Mouse (Mus musculus): Measurements from ENCODE around the gene Rnf126. TPM values are rescaled to one million over a fixed set of nuclear protein-coding genes. Genes with fewer than 3 reads are reported as not detected.

Gene Rnf126
- polyA plus RNA-seq (2011; ENCODE audit: insufficient read depth, insufficient read length, low replicate concordance, missing spikeins) = 26.5 and 42.8 TPM in 2 replicates

DNA sequence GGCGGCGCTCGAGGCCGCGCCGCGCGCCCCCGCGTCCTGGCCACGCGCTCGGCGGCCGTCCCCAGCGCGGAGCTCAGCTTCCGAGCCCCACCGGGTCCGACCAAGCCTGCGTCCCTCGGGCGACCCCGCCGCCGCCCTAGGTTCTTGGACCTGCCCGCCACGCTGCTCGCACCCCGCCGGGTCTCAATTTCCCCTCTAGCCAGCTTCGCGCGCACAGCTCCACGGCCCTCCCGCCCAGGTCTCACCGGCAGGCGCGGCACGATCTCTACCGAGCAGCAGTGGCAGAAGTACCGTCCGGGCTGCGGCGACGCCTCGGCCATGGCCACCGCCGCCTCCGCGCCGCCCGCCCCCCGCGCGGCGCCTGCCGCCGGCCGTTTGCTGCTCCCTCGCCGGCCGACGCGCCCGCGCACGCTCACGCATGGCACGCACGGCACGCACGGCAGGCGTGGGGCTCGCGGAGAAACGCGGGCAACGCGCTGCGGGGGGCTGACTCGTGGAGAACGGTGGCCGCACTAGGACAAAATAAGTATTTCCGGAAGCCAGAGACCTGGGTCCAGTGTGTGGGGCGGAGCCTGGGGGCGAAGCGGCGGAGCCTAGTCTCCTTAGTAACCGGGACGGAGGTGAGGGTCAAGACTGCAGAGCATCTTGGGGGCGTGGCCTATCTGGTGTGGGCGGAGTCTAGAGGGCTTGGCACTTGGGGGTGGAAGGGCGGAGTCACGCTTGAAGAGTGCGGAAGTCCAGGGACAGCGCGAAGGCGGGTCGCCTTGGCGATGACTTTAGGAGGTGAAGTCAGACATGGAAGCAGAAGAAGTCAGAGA, at the start of gene Rnf126:
Rnf126 (minus strand) TSS at position 445 of the 818 bp plus-strand sequence.
- Histone ChIP-seq H3K4me3 (replicated peaks; ENCODE audit: control insufficient read depth, low read depth, low read length) (peak within 1 kb of the TSS; percentile 92), H3K27ac (ENCODE audit: control insufficient read depth, insufficient read depth, low read depth, low read length, poor library complexity) (peak within 1 kb of the TSS; percentile 50), H3K4me1 (ENCODE audit: control insufficient read depth, insufficient read depth, low read length) (peaks cover 4% of the 10 kb centered on the region; the same call in 1 of the 2 replicates)
- no peak for TF ChIP-seq CTCF (IDR thresholded peaks at IDR 0.05; ENCODE audit: control insufficient read depth, insufficient read depth, low read length)
- peak; percentile 56; the same call in 1 of the 2 replicates for TF ChIP-seq POLR2A (IDR thresholded peaks at IDR 0.05; ENCODE audit: borderline replicate concordance, control insufficient read depth, low read depth, low read length)
- 1% methylated on average over 99 of the region's 101 CpGs for WGBS

DNA sequence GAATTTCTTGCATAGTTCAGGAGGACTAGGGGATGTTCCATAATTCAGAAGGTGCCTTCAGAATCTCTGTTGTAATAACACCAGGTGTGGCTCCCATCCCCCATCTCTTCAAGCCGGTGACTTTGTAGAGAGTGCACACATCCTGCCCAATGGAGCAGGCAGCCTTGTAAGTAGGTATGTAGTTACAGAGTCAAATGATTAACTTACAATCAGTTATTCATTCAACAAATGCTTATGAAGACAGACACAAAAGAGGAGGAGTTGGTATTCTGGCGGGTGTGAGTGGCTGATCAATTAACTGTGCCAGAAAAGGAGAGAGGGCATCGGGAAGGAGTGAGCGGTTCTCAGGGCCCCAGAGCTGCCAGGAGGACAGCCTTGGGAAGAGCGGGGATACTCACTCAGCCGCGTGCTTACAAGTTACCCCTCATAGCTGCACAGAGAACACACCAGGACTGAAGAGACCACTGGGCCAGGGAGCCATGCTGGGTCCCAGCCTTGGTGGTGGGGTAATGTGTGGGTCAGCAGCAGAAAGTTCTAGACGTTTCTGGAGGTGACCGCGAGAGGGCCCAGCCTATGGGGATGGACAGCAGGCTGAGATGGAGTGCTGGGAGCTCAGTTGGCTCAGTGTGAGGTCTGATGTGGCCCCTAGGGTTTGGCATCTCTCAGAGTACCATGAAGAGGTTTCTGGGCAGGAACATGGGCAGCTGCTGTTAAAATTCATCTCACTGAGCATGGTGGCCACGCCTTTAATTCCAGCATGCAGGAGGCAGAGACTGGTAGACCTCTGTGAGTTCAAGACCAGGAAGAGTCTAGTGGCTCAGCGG, 49.1 kb upstream of the Rnf126 start:
- WGBS = 91% methylated on average over 12 of the region's 12 CpGs
- Histone ChIP-seq H3K27ac (ENCODE audit: control insufficient read depth, insufficient read depth, low read depth, low read length, poor library complexity) (no peak overlapping the region), H3K4me3 (replicated peaks; ENCODE audit: control insufficient read depth, low read depth, low read length) (no peak overlapping the region), H3K4me1 (ENCODE audit: control insufficient read depth, insufficient read depth, low read length) (no peaks in the 10 kb centered on the region)
- TF ChIP-seq CTCF (IDR thresholded peaks at IDR 0.05; ENCODE audit: control insufficient read depth, insufficient read depth, low read length) = no peak
- TF ChIP-seq POLR2A (IDR thresholded peaks at IDR 0.05; ENCODE audit: borderline replicate concordance, control insufficient read depth, low read depth, low read length) = no peak

DNA sequence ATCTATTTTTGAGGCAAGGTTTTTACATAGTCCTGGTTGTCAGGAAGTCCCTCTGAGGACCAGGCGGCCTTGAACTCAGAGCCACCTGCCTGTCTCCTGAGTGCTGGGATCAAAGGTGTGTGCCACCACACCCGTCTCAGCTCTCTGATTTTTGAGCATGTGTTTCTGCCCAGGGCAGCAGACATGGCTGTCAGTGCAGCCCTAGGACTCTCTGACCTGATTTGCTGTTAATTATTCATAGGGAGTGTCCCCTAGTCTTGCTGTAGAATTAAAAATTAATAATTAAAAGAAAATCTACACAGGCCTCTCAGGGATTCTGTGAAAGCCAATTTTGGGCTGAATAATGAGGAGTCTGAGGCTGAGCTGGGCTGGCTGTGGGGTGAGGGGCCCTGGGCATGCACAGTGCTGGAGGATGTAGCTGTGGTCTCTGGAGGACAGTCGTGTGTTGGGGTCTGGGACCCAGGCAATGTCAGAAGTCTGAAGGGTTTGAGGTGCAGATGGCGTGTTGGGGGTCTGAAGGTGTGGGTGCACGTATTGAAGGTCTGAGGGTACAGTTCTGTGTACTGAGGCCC, 47.6 kb upstream of the Rnf126 start:
- WGBS = 80% methylated on average over 5 of the region's 5 CpGs
- H3K4me1 ChIP-seq (ENCODE audit: control insufficient read depth, insufficient read depth, low read length) = no peaks in the 10 kb centered on the region
- H3K27ac ChIP-seq (ENCODE audit: control insufficient read depth, insufficient read depth, low read depth, low read length, poor library complexity) = no peak overlapping the region
- TF ChIP-seq POLR2A (IDR thresholded peaks at IDR 0.05; ENCODE audit: borderline replicate concordance, control insufficient read depth, low read depth, low read length) = no peak
- TF ChIP-seq CTCF (IDR thresholded peaks at IDR 0.05; ENCODE audit: control insufficient read depth, insufficient read depth, low read length) = no peak
- no peak overlapping the region for H3K4me3 ChIP-seq (replicated peaks; ENCODE audit: control insufficient read depth, low read depth, low read length)

GRCm38 (mm10) chr10:79811736-79812637, 45.2 kb upstream of the Rnf126 start:
- no peak overlapping the region for H3K4me3 ChIP-seq (replicated peaks; ENCODE audit: control insufficient read depth, low read depth, low read length)
- H3K4me1 ChIP-seq (ENCODE audit: control insufficient read depth, insufficient read depth, low read length) = no peaks in the 10 kb centered on the region
- no peak overlapping the region for H3K27ac ChIP-seq (ENCODE audit: control insufficient read depth, insufficient read depth, low read depth, low read length, poor library complexity)
- WGBS = 33% methylated on average over 15 of the region's 15 CpGs
- TF ChIP-seq POLR2A (IDR thresholded peaks at IDR 0.05; ENCODE audit: borderline replicate concordance, control insufficient read depth, low read depth, low read length) (no peak), CTCF (IDR thresholded peaks at IDR 0.05; ENCODE audit: control insufficient read depth, insufficient read depth, low read length) (peak; percentile 99)

DNA sequence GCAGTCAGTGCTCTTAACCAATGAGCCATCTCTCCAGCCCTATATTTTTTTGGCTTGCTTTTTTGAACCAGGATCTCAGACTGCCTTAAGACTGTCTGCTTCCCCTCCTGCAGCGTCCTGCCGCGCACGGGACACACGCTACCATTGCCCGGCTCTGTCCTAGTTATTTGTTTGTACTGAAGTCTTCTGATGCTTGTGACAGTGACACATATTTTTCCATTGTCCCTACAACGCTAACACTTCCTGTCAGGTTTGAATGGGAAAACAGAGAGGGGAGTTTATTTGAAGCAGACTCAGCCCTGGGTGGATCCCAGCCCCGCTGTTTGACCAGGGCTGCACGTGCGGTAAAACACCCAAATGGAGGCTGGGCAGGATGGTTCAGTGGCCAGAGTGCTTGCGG, 42.0 kb upstream of the Rnf126 start:
- 91% methylated on average over 11 of the region's 11 CpGs for WGBS
- Histone ChIP-seq H3K27ac (ENCODE audit: control insufficient read depth, insufficient read depth, low read depth, low read length, poor library complexity) (no peak overlapping the region), H3K4me1 (ENCODE audit: control insufficient read depth, insufficient read depth, low read length) (no peaks in the 10 kb centered on the region), H3K4me3 (replicated peaks; ENCODE audit: control insufficient read depth, low read depth, low read length) (no peak overlapping the region)
- TF ChIP-seq CTCF (IDR thresholded peaks at IDR 0.05; ENCODE audit: control insufficient read depth, insufficient read depth, low read length) (no peak), POLR2A (IDR thresholded peaks at IDR 0.05; ENCODE audit: borderline replicate concordance, control insufficient read depth, low read depth, low read length) (no peak)

DNA sequence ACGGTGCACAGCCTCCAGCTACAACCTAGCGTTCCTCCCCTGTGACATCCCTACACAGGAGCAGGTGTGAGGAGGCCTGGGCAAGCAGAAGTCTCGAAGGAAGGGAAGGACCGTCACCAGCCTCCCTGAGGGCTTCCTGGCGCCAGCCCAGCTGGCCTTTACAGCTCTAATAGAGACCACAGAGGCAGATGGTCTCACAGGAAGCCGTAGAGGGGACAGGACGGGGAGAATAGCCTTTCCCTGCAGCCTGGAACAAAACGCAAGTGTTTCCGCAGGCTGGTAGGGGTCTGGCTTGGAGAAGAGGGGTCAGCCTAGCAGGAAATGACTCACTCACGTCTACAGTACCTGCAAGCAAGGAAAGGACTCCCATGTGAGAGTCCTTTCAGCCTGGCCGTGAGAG, 41.1 kb upstream of the Rnf126 start:
- no peak overlapping the region for H3K27ac ChIP-seq (ENCODE audit: control insufficient read depth, insufficient read depth, low read depth, low read length, poor library complexity)
- TF ChIP-seq CTCF (IDR thresholded peaks at IDR 0.05; ENCODE audit: control insufficient read depth, insufficient read depth, low read length) = no peak
- no peak for TF ChIP-seq POLR2A (IDR thresholded peaks at IDR 0.05; ENCODE audit: borderline replicate concordance, control insufficient read depth, low read depth, low read length)
- WGBS = 63% methylated on average over 11 of the region's 11 CpGs
- H3K4me1 ChIP-seq (ENCODE audit: control insufficient read depth, insufficient read depth, low read length) = no peaks in the 10 kb centered on the region
- no peak overlapping the region for H3K4me3 ChIP-seq (replicated peaks; ENCODE audit: control insufficient read depth, low read depth, low read length)

GRCm38 (mm10) chr10:79806972-79807371, 40.2 kb upstream of the Rnf126 start:
- TF ChIP-seq CTCF (IDR thresholded peaks at IDR 0.05; ENCODE audit: control insufficient read depth, insufficient read depth, low read length) = no peak
- no peak for TF ChIP-seq POLR2A (IDR thresholded peaks at IDR 0.05; ENCODE audit: borderline replicate concordance, control insufficient read depth, low read depth, low read length)
- 76% methylated on average over 10 of the region's 10 CpGs for WGBS
- H3K4me1 ChIP-seq (ENCODE audit: control insufficient read depth, insufficient read depth, low read length) = peaks cover 1% of the 10 kb centered on the region; the same call in 1 of the 2 replicates

More at GRCm38 (mm10) chr10:79806972-79807371, 40.2 kb upstream of the Rnf126 start:
- Histone ChIP-seq H3K4me3 (replicated peaks; ENCODE audit: control insufficient read depth, low read depth, low read length) (no peak overlapping the region), H3K27ac (ENCODE audit: control insufficient read depth, insufficient read depth, low read depth, low read length, poor library complexity) (no peak overlapping the region)
